Mouse (Mus musculus) Patski (cell line): ENCODE results near the gene Mapkbp1. TPM values are rescaled to one million over a fixed set of nuclear protein-coding genes. Genes with fewer than 3 reads are reported as not detected.

Experiments
- ATAC-seq: fragments of 100-300 bp; one replicate; pipeline ENCODE4 v1.8.0; 2021
- CTCF ChIA-PET: fragments of 350-600 bp; sonication (Branson Sonifier 250); formaldehyde crosslinking; loops from one replicate; lab custom pipeline; 2022; ENCODE audit warnings: inconsistent platforms; lab: Charles Lee
- POLR2A ChIA-PET: fragments of 350-600 bp; sonication (Branson Sonifier 250); formaldehyde crosslinking; loops from one replicate; lab custom pipeline; 2022; ENCODE audit warnings: antibody characterized with exemption, inconsistent platforms; lab: Charles Lee
- DNase-seq: peaks from one replicate; pipeline ENCODE4 v3.0.0-alpha.2; 2011; ENCODE audit warnings: low read depth, low spot score
- H3K27me3 ChIP-seq: fragments of 371-371 bp; one replicate; pipeline ENCODE4 v1.5.1; 2021
- CTCF ChIP-seq: fragments of 100-300 bp; IDR thresholded peaks from one replicate; pipeline ENCODE4 v1.5.1; 2021
- in situ Hi-C: fragments of 300-500 bp; cut with MboI; formaldehyde crosslinking; loops from 3 replicates; pipeline ENCODE4 v1.11.1; 2018; ENCODE audit warnings: low pct_unique_long_range_greater_than_20kb, mixed read lengths
- polyA plus RNA-seq: library from polyadenylated mRNA; unstranded; gene quantifications from one replicate; pipeline ENCODE4 v1.2.3, GENCODE M21; 2021

The Mapkbp1 gene
- polyA plus RNA-seq, 1 experiment from 2014 or later = 15.3 TPM

- no peak for ATAC-seq
- in situ Hi-C loops = no loop called here
- POLR2A ChIA-PET = no interaction called here
- no peak for DNase-seq
- H3K27me3 ChIP-seq = no peaks in the 10 kb centered on the region
- TF ChIP-seq CTCF = no peak
- CTCF ChIA-PET = no interaction called here
Observed at GRCm38 (mm10) chr2:120006696-120007095, 34.2 kb downstream of the Mapkbp1 start.

GRCm38 (mm10) chr2:120007680-120008210 lies 35.2 kb downstream of the Mapkbp1 start:
- DNase-seq (no peak), ATAC-seq (no peak)
- no peaks in the 10 kb centered on the region for H3K27me3 ChIP-seq
- CTCF ChIA-PET = interaction anchor here (9.1 kb wide), 1 partner anchor 37 kb away, joined by 51 read pairs; the partner anchor contains the start of gene Mapkbp1
- POLR2A ChIA-PET = no interaction called here
- in situ Hi-C loops = no loop called here
- TF ChIP-seq CTCF = no peak

- in situ Hi-C loops = no loop called here
- POLR2A ChIA-PET = no interaction called here
- CTCF ChIA-PET = interaction anchor here (9.1 kb wide), 1 partner anchor 38 kb away, joined by 51 read pairs; the partner anchor contains the start of gene Mapkbp1
- H3K27me3 ChIP-seq = no peaks in the 10 kb centered on the region
- TF ChIP-seq CTCF = no peak
- no peak for DNase-seq
- ATAC-seq = no peak
Observed at GRCm38 (mm10) chr2:120008672-120009071, 36.2 kb downstream of the Mapkbp1 start.

GRCm38 (mm10) chr2:120011462-120012200 lies 39.1 kb downstream of the Mapkbp1 start:
- no peak for ATAC-seq

GRCm38 (mm10) chr2:120012924-120013323 lies 40.4 kb downstream of the Mapkbp1 start:
- DNase-seq (no peak), ATAC-seq (no peak)
- no peak for TF ChIP-seq CTCF
- ChIA-PET CTCF (interaction anchor here (1.4 to 9.1 kb wide), 2 partner anchors 11 to 42 kb away, joined by 4 to 51 read pairs; partner anchors contain the start of gene Mapkbp1), POLR2A (no interaction called here)
- in situ Hi-C loops = no loop called here
- no peaks in the 10 kb centered on the region for H3K27me3 ChIP-seq

More at GRCm38 (mm10) chr2:120011462-120012200, 39.1 kb downstream of the Mapkbp1 start:
- DNase-seq = no peak
- in situ Hi-C loops = no loop called here
- H3K27me3 ChIP-seq = no peaks in the 10 kb centered on the region
- no peak for TF ChIP-seq CTCF
- POLR2A ChIA-PET = interaction anchor here (1.2 kb wide), 1 partner anchor 39 kb away, joined by 3 read pairs; the partner anchor contains the start of gene Mapkbp1
- CTCF ChIA-PET = interaction anchor here (0.8 to 9.1 kb wide), 6 partner anchors 9 to 48 kb away, joined by 4 to 51 read pairs (median 4); partner anchors contain the start of gene Mapkbp1

- in situ Hi-C loops = no loop called here
- no peaks in the 10 kb centered on the region for H3K27me3 ChIP-seq
- DNase-seq (no peak), ATAC-seq (no peak)
- ChIA-PET CTCF (interaction anchor here (1.4 to 9.1 kb wide), 3 partner anchors 8 to 43 kb away, joined by 4 to 51 read pairs (median 6); partner anchors contain the start of gene Mapkbp1), POLR2A (no interaction called here)
- TF ChIP-seq CTCF = no peak
Observed at GRCm38 (mm10) chr2:120013831-120014486, 41.5 kb downstream of the Mapkbp1 start.

GRCm38 (mm10) chr2:120015882-120016281 lies 43.4 kb downstream of the Mapkbp1 start:
- ATAC-seq (no peak), DNase-seq (no peak)
- in situ Hi-C loops = loop anchor here (5.0 kb wide), 1 partner anchor 44 kb away; the partner anchor contains the start of gene Mapkbp1
- TF ChIP-seq CTCF = no peak
- H3K27me3 ChIP-seq = no peaks in the 10 kb centered on the region
- CTCF ChIA-PET = interaction anchor here (2.1 to 9.1 kb wide), 2 partner anchors 13 to 45 kb away, joined by 10 to 51 read pairs; partner anchors contain the start of genes Gm28042, Jmjd7 and Mapkbp1
- POLR2A ChIA-PET = interaction anchor here (1.3 kb wide), 1 partner anchor 11 kb away, joined by 3 read pairs; no protein-coding TSS in a partner anchor

GRCm38 (mm10) chr2:120017599-120017998 lies 45.1 kb downstream of the Mapkbp1 start:
- ATAC-seq (no peak), DNase-seq (no peak)
- in situ Hi-C loops = loop anchor here (5.0 kb wide), 1 partner anchor 45 kb away; the partner anchor contains the start of gene Mapkbp1
- POLR2A ChIA-PET = no interaction called here
- CTCF ChIA-PET = no interaction called here
- no peak for TF ChIP-seq CTCF
- no peaks in the 10 kb centered on the region for H3K27me3 ChIP-seq

GRCm38 (mm10) chr2:120024337-120024736 lies 51.8 kb downstream of the Mapkbp1 start:
- ChIA-PET CTCF (interaction anchor here (1.1 kb wide), 1 partner anchor 11 kb away, joined by 4 read pairs; no protein-coding TSS in a partner anchor), POLR2A (interaction anchor here (1.0 kb wide), 1 partner anchor 44 kb away, joined by 9 read pairs; no protein-coding TSS in a partner anchor)
- in situ Hi-C loops = no loop called here
- no peak for TF ChIP-seq CTCF
- H3K27me3 ChIP-seq = no peaks in the 10 kb centered on the region
- DNase-seq (no peak), ATAC-seq (no peak)
